Mouse (Mus musculus) ovary, postnatal 14 days (tissue): ENCODE measurements around the gene Tcirg1.

Source experiments
- DNase-seq: peaks from one replicate; pipeline ENCODE4 v3.0.0; 2022; ENCODE audit warnings: low spot score

Tcirg1 gene

GRCm38 (mm10) chr19:3896208-3896607 lies 10.7 kb downstream of the Tcirg1 start:
- DNase-seq: no peak

GRCm38 (mm10) chr19:3895171-3895631 lies 11.7 kb downstream of the Tcirg1 start:
- DNase-seq: no peak

- DNase-seq: no peak
Measured at GRCm38 (mm10) chr19:3894294-3894693, 12.6 kb downstream of the Tcirg1 start.

- no peak for DNase-seq
Measured at GRCm38 (mm10) chr19:3893545-3894116, 13.3 kb downstream of the Tcirg1 start.

GRCm38 (mm10) chr19:3890181-3890580 lies 16.8 kb downstream of the Tcirg1 start:
- DNase-seq: no peak

GRCm38 (mm10) chr19:3889096-3889495 lies 17.8 kb downstream of the Tcirg1 start:
- no peak for DNase-seq

- no peak for DNase-seq
Measured at GRCm38 (mm10) chr19:3884325-3884990, 22.5 kb downstream of the Tcirg1 start.

GRCm38 (mm10) chr19:3882214-3882613 lies 24.7 kb downstream of the Tcirg1 start:
- DNase-seq: no peak

GRCm38 (mm10) chr19:3880054-3880848 lies 26.7 kb downstream of the Tcirg1 start:
- no peak for DNase-seq

GRCm38 (mm10) chr19:3875045-3875444 lies 31.9 kb downstream of the Tcirg1 start:
- DNase-seq: no peak

GRCm38 (mm10) chr19:3872373-3872772 lies 34.6 kb downstream of the Tcirg1 start:
- DNase-seq: no peak

GRCm38 (mm10) chr19:3871468-3871867 lies 35.5 kb downstream of the Tcirg1 start:
- DNase-seq: no peak

GRCm38 (mm10) chr19:3868290-3868689 lies 38.6 kb downstream of the Tcirg1 start:
- no peak for DNase-seq

- no peak for DNase-seq
Measured at GRCm38 (mm10) chr19:3864960-3865359, 42.0 kb downstream of the Tcirg1 start.

GRCm38 (mm10) chr19:3862713-3863112 lies 44.2 kb downstream of the Tcirg1 start:
- DNase-seq: no peak

GRCm38 (mm10) chr19:3857220-3857619 lies 49.7 kb downstream of the Tcirg1 start:
- DNase-seq: no peak

- DNase-seq: no peak
Measured at GRCm38 (mm10) chr19:3855601-3856000, 51.3 kb downstream of the Tcirg1 start.

- DNase-seq: no peak
Measured at GRCm38 (mm10) chr19:3855091-3855490, 51.8 kb downstream of the Tcirg1 start.

- no peak for DNase-seq
Measured at GRCm38 (mm10) chr19:3853891-3854290, 53.0 kb downstream of the Tcirg1 start.

GRCm38 (mm10) chr19:3853121-3853520 lies 53.8 kb downstream of the Tcirg1 start:
- no peak for DNase-seq

- DNase-seq: peak; percentile 34
Measured at GRCm38 (mm10) chr19:3851979-3852681, 54.8 kb downstream of the Tcirg1 start.

GRCm38 (mm10) chr19:3851502-3851962 lies 55.4 kb downstream of the Tcirg1 start, which contains the start of gene Chka:
Gene Chka, plus strand, starts transcription at chr19:3851773.
- peak; percentile 94 for DNase-seq
